ENCODE assay signal across 8 mouse cellular contexts in the genomic region with DNA sequence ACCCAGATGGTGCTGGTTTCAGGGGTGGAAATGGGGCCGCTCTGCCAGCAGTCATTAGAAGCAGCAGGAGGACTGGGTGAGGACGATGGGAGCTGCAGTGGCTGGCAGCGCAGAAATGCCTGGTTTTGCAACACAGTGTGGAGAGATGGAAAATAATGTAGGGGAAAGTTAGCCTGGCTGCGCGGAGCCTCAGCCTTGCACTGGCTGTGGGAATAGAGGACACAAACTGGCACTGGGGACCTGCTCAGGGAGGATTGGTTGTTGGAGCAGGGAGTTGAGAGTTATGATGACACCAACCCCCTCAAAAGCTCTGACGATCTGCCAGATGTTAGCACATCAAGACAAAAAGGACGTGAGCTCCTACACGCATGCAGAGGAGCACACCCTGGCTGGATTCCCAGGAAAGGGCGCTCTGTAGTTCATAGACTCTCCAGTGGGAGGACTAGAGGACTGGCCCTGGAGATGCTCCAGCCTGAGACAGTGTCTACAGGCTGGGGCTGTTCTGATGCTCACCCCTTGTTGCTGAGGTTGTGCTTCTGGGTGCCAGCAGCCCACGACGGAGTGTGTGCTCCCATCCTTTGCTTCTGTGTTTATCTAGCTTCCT. TPM values are rescaled to one million over a fixed set of nuclear protein-coding genes. Genes with fewer than 3 reads are reported as not detected.
DNase-seq lines count a peak whose midpoint lies in the region; ATAC-seq lines count a peak whose summit lies in the region.

No protein-coding gene starts in this region.

- DNase-seq in liver, result peak; percentile 28
- DNase-seq in embryo, embryonic 10 days (ENCODE audit: low spot score), result peak; percentile 48
- peak; percentile 37 for DNase-seq in layer of hippocampus, adult 11-12 months (ENCODE audit: low spot score)
- DNase-seq in lung, postnatal 14 days, result peak; percentile 36

- no peak overlapping the region for H3K9ac ChIP-seq in liver, embryonic 12.5 days
- H3K9ac ChIP-seq in heart, embryonic 12.5 days, result no peak overlapping the region
- H3K9ac ChIP-seq in stomach, embryonic 14.5 days (replicated peaks; ENCODE audit: low read depth, low read length), result no peak overlapping the region

- H3K9me3 ChIP-seq in liver, embryonic 12.5 days (replicated peaks), result no peaks in the 10 kb centered on the region
- H3K9me3 ChIP-seq in heart, embryonic 12.5 days (replicated peaks), result no peaks in the 10 kb centered on the region
- H3K9me3 ChIP-seq in stomach, embryonic 14.5 days (ENCODE audit: control insufficient read depth, low read depth, low read length), result no peaks in the 10 kb centered on the region

- no peaks in the 10 kb centered on the region for H3K4me1 ChIP-seq in liver, embryonic 12.5 days
- H3K4me1 ChIP-seq in heart, embryonic 12.5 days (replicated peaks), result no peaks in the 10 kb centered on the region
- 0 out of 2 replicates have a peak, but pooled peaks cover 4% of the 10 kb centered on the region for H3K4me1 ChIP-seq in stomach, embryonic 14.5 days (ENCODE audit: control insufficient read depth, insufficient read depth, low read length)

- no peak overlapping the region for H3K27ac ChIP-seq in liver, embryonic 12.5 days
- H3K27ac ChIP-seq in heart, embryonic 12.5 days (ENCODE audit: poor library complexity, severe bottlenecking), result no peak overlapping the region
- H3K27ac ChIP-seq in stomach, embryonic 14.5 days (ENCODE audit: low read length), result no peak overlapping the region

- ATAC-seq in liver, embryonic 12.5 days, result no peak
- ATAC-seq in heart, embryonic 12.5 days (ENCODE audit: insufficient number of reproducible peaks, low FRiP score), result peak; percentile 59; the same call in 1 of the 2 replicates
- peak; percentile 60; the same call in 1 of the 2 replicates for ATAC-seq in stomach, embryonic 14.5 days (ENCODE audit: insufficient number of reproducible peaks, insufficient read depth, low FRiP score, low read depth)
- no peak for ATAC-seq in activated CD4-positive, CD25-positive, alpha-beta regulatory T cell, adult 4 months

- no peak overlapping the region for H3K4me2 ChIP-seq in liver, embryonic 12.5 days
- no peak overlapping the region for H3K4me2 ChIP-seq in heart, embryonic 12.5 days
- no peak overlapping the region for H3K4me2 ChIP-seq in stomach, embryonic 14.5 days (replicated peaks; ENCODE audit: low read depth, low read length)

- H3K36me3 ChIP-seq in liver, embryonic 12.5 days, result no peaks in the 10 kb centered on the region
- H3K36me3 ChIP-seq in heart, embryonic 12.5 days, result no peaks in the 10 kb centered on the region
- H3K36me3 ChIP-seq in stomach, embryonic 14.5 days (ENCODE audit: control insufficient read depth, insufficient read depth, low read length), result no peaks in the 10 kb centered on the region

- no peak overlapping the region for H3K4me3 ChIP-seq in liver, embryonic 12.5 days
- H3K4me3 ChIP-seq in heart, embryonic 12.5 days, result no peak overlapping the region
- H3K4me3 ChIP-seq in stomach, embryonic 14.5 days (ENCODE audit: low read depth, low read length), result no peak overlapping the region

- 42% methylated on average over 11 of the region's 11 CpGs for WGBS in liver, embryonic 12.5 days (ENCODE audit: insufficient replicate concordance)
- 57% methylated on average over 11 of the region's 11 CpGs for WGBS in heart, embryonic 12.5 days
- WGBS in stomach, embryonic 14.5 days, result 48% methylated on average over 11 of the region's 11 CpGs

- no peaks in the 10 kb centered on the region for H3K27me3 ChIP-seq in liver, embryonic 12.5 days (replicated peaks)
- 0 out of 2 replicates have a peak, but pooled peaks cover 6% of the 10 kb centered on the region for H3K27me3 ChIP-seq in heart, embryonic 12.5 days (replicated peaks)
- H3K27me3 ChIP-seq in stomach, embryonic 14.5 days (ENCODE audit: control insufficient read depth, insufficient read depth, low read length), result no peaks in the 10 kb centered on the region

RNA-seq across cellular contexts. Expression of gene Ffar4, which starts 9.8 kb away (rescaled TPM):
- polyA plus RNA-seq in liver, embryonic 12.5 days (2016; fragmentation: Nextera tagmentation; extraction: Ambion mirVana), result 0.18 and 0.54 TPM in 2 replicates
- not detected in 2 replicates for polyA plus RNA-seq in heart, embryonic 12.5 days (2016; fragmentation: Nextera tagmentation; extraction: Ambion mirVana)
- 4.3 and 6.2 TPM in 2 replicates for polyA plus RNA-seq in stomach, embryonic 14.5 days (2014; fragmentation: Nextera tagmentation; extraction: Ambion mirVana)
- polyA plus RNA-seq in activated CD4-positive, CD25-positive, alpha-beta regulatory T cell, adult 4 months (2017; shearing (Covaris generic)), result under 1 TPM in 1 of 2 experiments, not detected in 1; 0.32 TPM

RNA-seq across cellular contexts. Expression of gene Cep55, which starts 32.2 kb away (rescaled TPM):
- polyA plus RNA-seq in liver, embryonic 12.5 days (2016; fragmentation: Nextera tagmentation; extraction: Ambion mirVana), result 8.6 and 9.6 TPM in 2 replicates
- 34.5 and 35.9 TPM in 2 replicates for polyA plus RNA-seq in heart, embryonic 12.5 days (2016; fragmentation: Nextera tagmentation; extraction: Ambion mirVana)
- polyA plus RNA-seq in stomach, embryonic 14.5 days (2014; fragmentation: Nextera tagmentation; extraction: Ambion mirVana), result 28.5 and 33.3 TPM in 2 replicates
- polyA plus RNA-seq in activated CD4-positive, CD25-positive, alpha-beta regulatory T cell, adult 4 months (2017; shearing (Covaris generic)), result 10 to 100 TPM; 11.9 to 14.7 TPM

RNA-seq across cellular contexts. Expression of gene Rbp4, which starts 38.0 kb away (rescaled TPM):
- 1,432 and 1,434 TPM in 2 replicates for polyA plus RNA-seq in liver, embryonic 12.5 days (2016; fragmentation: Nextera tagmentation; extraction: Ambion mirVana)
- 5.9 and 24.1 TPM in 2 replicates for polyA plus RNA-seq in heart, embryonic 12.5 days (2016; fragmentation: Nextera tagmentation; extraction: Ambion mirVana)
- 19.9 and 21.4 TPM in 2 replicates for polyA plus RNA-seq in stomach, embryonic 14.5 days (2014; fragmentation: Nextera tagmentation; extraction: Ambion mirVana)
- not detected for polyA plus RNA-seq in activated CD4-positive, CD25-positive, alpha-beta regulatory T cell, adult 4 months (2017; shearing (Covaris generic))

RNA-seq across cellular contexts. Expression of gene Myof, which starts 43.7 kb away (rescaled TPM):
- 0.66 and 0.97 TPM in 2 replicates for polyA plus RNA-seq in liver, embryonic 12.5 days (2016; fragmentation: Nextera tagmentation; extraction: Ambion mirVana)
- polyA plus RNA-seq in heart, embryonic 12.5 days (2016; fragmentation: Nextera tagmentation; extraction: Ambion mirVana), result 8.9 and 9.4 TPM in 2 replicates
- 22.7 and 25.1 TPM in 2 replicates for polyA plus RNA-seq in stomach, embryonic 14.5 days (2014; fragmentation: Nextera tagmentation; extraction: Ambion mirVana)
- under 1 TPM; 0.19 to 0.27 TPM for polyA plus RNA-seq in activated CD4-positive, CD25-positive, alpha-beta regulatory T cell, adult 4 months (2017; shearing (Covaris generic))

RNA-seq across cellular contexts. Expression of gene Pde6c, which starts 45.5 kb away (rescaled TPM):
- polyA plus RNA-seq in liver, embryonic 12.5 days (2016; fragmentation: Nextera tagmentation; extraction: Ambion mirVana), result 3.2 and 3.5 TPM in 2 replicates
- polyA plus RNA-seq in heart, embryonic 12.5 days (2016; fragmentation: Nextera tagmentation; extraction: Ambion mirVana), result not detected in 2 replicates
- polyA plus RNA-seq in stomach, embryonic 14.5 days (2014; fragmentation: Nextera tagmentation; extraction: Ambion mirVana), result 0.15 and 0.27 TPM in 2 replicates
- polyA plus RNA-seq in activated CD4-positive, CD25-positive, alpha-beta regulatory T cell, adult 4 months (2017; shearing (Covaris generic)), result not detected

Comparison
In these comparisons a context has a peak if more than half of its experiments do, and no peak if none do; other contexts are left out.
1. ATAC-seq: peak in heart, embryonic 12.5 days (single experiment) and stomach, embryonic 14.5 days (single experiment); none in liver, embryonic 12.5 days (single experiment) and activated CD4-positive, CD25-positive, alpha-beta regulatory T cell, adult 4 months (single experiment).
2. RNA of gene Rbp4, which starts 38.0 kb away (polyA plus RNA-seq): 1,432 to 1,434 TPM in liver, embryonic 12.5 days; 5.9 to 24.1 TPM in heart, embryonic 12.5 days, 19.9 to 21.4 TPM in stomach, embryonic 14.5 days and not detected in activated CD4-positive, CD25-positive, alpha-beta regulatory T cell, adult 4 months; every median in the first group is over 10 times any median in the second.
3. Peak in every context shown above with its lines, with median percentiles within 50 percentile points of each other: DNase-seq.